Comparison of ENCODE assay signal across 8 mouse cellular contexts in the genomic region with DNA sequence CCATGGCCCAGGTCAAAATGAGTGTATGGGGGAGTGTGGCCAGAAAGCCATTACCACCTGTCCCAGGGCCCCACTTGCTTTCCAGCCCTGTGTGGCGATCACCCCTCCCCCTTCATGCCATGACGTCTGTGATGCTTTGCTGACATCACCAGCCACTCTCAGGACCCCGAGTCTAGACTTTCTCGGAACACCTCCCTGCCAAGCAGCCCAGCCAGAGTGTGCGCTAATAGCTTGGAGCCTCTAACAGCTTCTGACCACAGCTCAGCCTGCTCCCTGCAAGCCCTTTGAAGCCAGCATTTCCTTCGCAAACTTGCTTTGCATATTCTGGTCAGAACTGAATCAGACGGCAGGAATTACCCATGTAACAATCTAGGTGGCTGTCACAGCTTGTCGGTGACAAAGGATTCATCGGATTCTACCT. TPM values are rescaled to one million over a fixed set of nuclear protein-coding genes. Genes with fewer than 3 reads are reported as not detected.
DNase-seq lines count a peak whose midpoint lies in the region; ATAC-seq and TF ChIP-seq lines count a peak whose summit lies in the region.

No protein-coding gene starts in this region.

- H3K4me3 ChIP-seq in liver, adult 2 months (ENCODE audit: insufficient read depth, low read depth, low read length): no peak overlapping the region
- no peak overlapping the region for H3K4me3 ChIP-seq in forebrain, embryonic 13.5 days
- no peak overlapping the region for H3K4me3 ChIP-seq in midbrain, embryonic 12.5 days

- H3K9me3 ChIP-seq in forebrain, embryonic 13.5 days (replicated peaks): no peaks in the 10 kb centered on the region
- H3K9me3 ChIP-seq in midbrain, embryonic 12.5 days: no peaks in the 10 kb centered on the region

- 28% methylated on average over 9 of the region's 9 CpGs for WGBS in liver, adult 2 months
- WGBS in forebrain, embryonic 13.5 days: 10% methylated on average over 9 of the region's 9 CpGs
- WGBS in midbrain, embryonic 12.5 days: 11% methylated on average over 9 of the region's 9 CpGs

- peak overlapping the region; percentile 99 for H3K4me2 ChIP-seq in forebrain, embryonic 13.5 days
- H3K4me2 ChIP-seq in midbrain, embryonic 12.5 days (replicated peaks): peak overlapping the region; percentile 8; the same call in 1 of the 2 replicates

- peak overlapping the region; percentile 20 for H3K9ac ChIP-seq in liver, adult 2 months (ENCODE audit: low read depth, low read length)
- H3K9ac ChIP-seq in forebrain, embryonic 13.5 days: 0 out of 2 replicates have a peak overlapping the region, but pooled peaks have one; percentile 37
- H3K9ac ChIP-seq in midbrain, embryonic 12.5 days (replicated peaks): no peak overlapping the region

- no peak for TF ChIP-seq CTCF in liver, adult 2 months (IDR thresholded peaks at IDR 0.05; ENCODE audit: low read depth, low read length)

- peaks cover 56% of the 10 kb centered on the region for H3K4me1 ChIP-seq in liver, adult 2 months (ENCODE audit: control insufficient read depth, insufficient read depth, low read length)
- peaks cover 75% of the 10 kb centered on the region for H3K4me1 ChIP-seq in forebrain, embryonic 13.5 days
- peaks cover 70% of the 10 kb centered on the region for H3K4me1 ChIP-seq in midbrain, embryonic 12.5 days

- no peak for ATAC-seq in forebrain, embryonic 13.5 days
- ATAC-seq in midbrain, embryonic 12.5 days (ENCODE audit: low FRiP score, low read depth): no peak

- H3K27me3 ChIP-seq in liver, adult 2 months (ENCODE audit: control insufficient read depth, insufficient read depth, low read length): no peaks in the 10 kb centered on the region
- H3K27me3 ChIP-seq in forebrain, embryonic 13.5 days: peaks cover 30% of the 10 kb centered on the region
- H3K27me3 ChIP-seq in midbrain, embryonic 12.5 days: peaks cover 64% of the 10 kb centered on the region

- H3K36me3 ChIP-seq in liver, adult 2 months (ENCODE audit: control insufficient read depth, insufficient read depth, low read length): no peaks in the 10 kb centered on the region; the same call in 1 of the 2 replicates
- H3K36me3 ChIP-seq in forebrain, embryonic 13.5 days (ENCODE audit: poor library complexity, severe bottlenecking): no peaks in the 10 kb centered on the region
- H3K36me3 ChIP-seq in midbrain, embryonic 12.5 days: no peaks in the 10 kb centered on the region

- H3K79me2 ChIP-seq in liver, adult 2 months (ENCODE audit: control insufficient read depth, insufficient read depth, low read length): peaks cover 21% of the 10 kb centered on the region

- no peak for DNase-seq in liver, adult 2 months (ENCODE audit: extremely low read depth, low read depth, low spot score)
- DNase-seq in liver (no peak), ES-CJ7 (ENCODE audit: low read depth, low spot score) (peak; percentile 65)
- no peak for DNase-seq in layer of hippocampus, postnatal 14 days (ENCODE audit: low spot score in 2 of 2)
- DNase-seq in right cerebral cortex, postnatal 25 days: no peak
- DNase-seq in c-Kit-positive CD71-positive TER-119-positive erythroid progenitor cells, embryonic 14.5 days (ENCODE audit: low spot score): no peak

- H3K27ac ChIP-seq in liver, adult 2 months (replicated peaks; ENCODE audit: insufficient read depth, low read depth, low read length): peak overlapping the region; percentile 68
- H3K27ac ChIP-seq in forebrain, embryonic 13.5 days: no peak overlapping the region
- H3K27ac ChIP-seq in midbrain, embryonic 12.5 days (replicated peaks): no peak overlapping the region

- TF ChIP-seq POLR2A in liver, adult 2 months (IDR thresholded peaks at IDR 0.05; ENCODE audit: extremely low read depth, insufficient read depth, low read length): no peak

RNA-seq across cellular contexts. Expression of a gene that starts 4.3 kb away (rescaled TPM):
- 2.0 and 2.4 TPM in 2 replicates for total RNA-seq in liver, adult 2 months (2014; rRNA removed)
- polyA plus RNA-seq in liver, adult 2 months (2012; rRNA removed): 4.0 and 7.5 TPM in 2 replicates
- polyA plus RNA-seq in forebrain, embryonic 13.5 days (2015; fragmentation: Nextera tagmentation; extraction: Ambion mirVana): 12.4 and 13.5 TPM in 2 replicates
- 10.7 and 13.2 TPM in 2 replicates for polyA plus RNA-seq in midbrain, embryonic 12.5 days (2016; fragmentation: Nextera tagmentation; extraction: Ambion mirVana)
- total RNA-seq in layer of hippocampus, postnatal 14 days (2021): 1 to 10 TPM; 2.1 to 3.2 TPM

RNA-seq across cellular contexts. Expression of a gene that starts 20.5 kb away (rescaled TPM):
- 4.7 and 5.0 TPM in 2 replicates for total RNA-seq in liver, adult 2 months (2014; rRNA removed)
- 17.8 and 22.1 TPM in 2 replicates for polyA plus RNA-seq in liver, adult 2 months (2012; rRNA removed)
- 42.7 and 47.7 TPM in 2 replicates for polyA plus RNA-seq in forebrain, embryonic 13.5 days (2015; fragmentation: Nextera tagmentation; extraction: Ambion mirVana)
- 47.5 and 48.9 TPM in 2 replicates for polyA plus RNA-seq in midbrain, embryonic 12.5 days (2016; fragmentation: Nextera tagmentation; extraction: Ambion mirVana)
- 10 to 100 TPM; 65.4 to 66.9 TPM for total RNA-seq in layer of hippocampus, postnatal 14 days (2021)
